8 mouse cellular contexts compared by ENCODE assay signal in genomic region chr11:75588285-75588941, GRCm38 (mm10). TPM values are rescaled to one million over a fixed set of nuclear protein-coding genes. Genes with fewer than 3 reads are reported as not detected.
DNase-seq lines count a peak whose midpoint lies in the region; ATAC-seq and TF ChIP-seq lines count a peak whose summit lies in the region.

No protein-coding gene starts in this region.

- peak overlapping the region; percentile 99 for H3K4me2 ChIP-seq in liver, embryonic 13.5 days
- H3K4me2 ChIP-seq in neural tube, embryonic 12.5 days (replicated peaks) = peak overlapping the region; percentile 97

- no peak for DNase-seq in kidney, adult 2 months
- DNase-seq in kidney, adult 8-10 months = no peak
- no peak for DNase-seq in Patski (ENCODE audit: low read depth, low spot score)
- DNase-seq in liver, embryonic 13.5 days = peak; percentile 28
- no peak for DNase-seq in retina, postnatal 1 day

- ATAC-seq in Patski = peak; percentile 55
- ATAC-seq in granulocyte monocyte progenitor cell, adult 5-6 weeks (replicated peaks; ENCODE audit: poor library complexity, severe bottlenecking) = peak; percentile 18
- peak; percentile 64 for ATAC-seq in liver, embryonic 13.5 days (ENCODE audit: low read depth)
- ATAC-seq in neural tube, embryonic 12.5 days (ENCODE audit: low FRiP score, low read depth) = peak; percentile 69
- no peak for ATAC-seq in erythroid progenitor cell, adult 5-6 weeks (replicated peaks; ENCODE audit: low FRiP score, poor library complexity, severe bottlenecking)

- H3K36me3 ChIP-seq in kidney, adult 2 months (ENCODE audit: control insufficient read depth, insufficient read depth, low read length) = no peaks in the 10 kb centered on the region
- H3K36me3 ChIP-seq in liver, embryonic 13.5 days = peaks cover 14% of the 10 kb centered on the region
- peaks cover 14% of the 10 kb centered on the region for H3K36me3 ChIP-seq in neural tube, embryonic 12.5 days

- peak overlapping the region; percentile 86 for H3K4me3 ChIP-seq in kidney, adult 2 months (ENCODE audit: insufficient read depth, low read depth, low read length)
- peak overlapping the region; percentile 92 for H3K4me3 ChIP-seq in liver, embryonic 13.5 days (replicated peaks)
- peak overlapping the region; percentile 97 for H3K4me3 ChIP-seq in neural tube, embryonic 12.5 days

- no peak for TF ChIP-seq POLR2A in kidney, adult 2 months (IDR thresholded peaks at IDR 0.05; ENCODE audit: low read depth, low read length)

- H3K4me1 ChIP-seq in kidney, adult 2 months (ENCODE audit: control insufficient read depth, insufficient read depth, low read length) = peaks cover 4% of the 10 kb centered on the region; the same call in 1 of the 2 replicates
- peaks cover 38% of the 10 kb centered on the region for H3K4me1 ChIP-seq in liver, embryonic 13.5 days (replicated peaks)
- H3K4me1 ChIP-seq in neural tube, embryonic 12.5 days = peaks cover 19% of the 10 kb centered on the region

- CTCF ChIA-PET in Patski (lab: Charles Lee) = no interaction called here

- in situ Hi-C loops in Patski (cut with MboI; ENCODE audit: low pct_unique_long_range_greater_than_20kb) = no loop called here

- peak overlapping the region; percentile 76 for H3K27ac ChIP-seq in kidney, adult 2 months (ENCODE audit: insufficient read depth, low read depth, low read length)
- peak overlapping the region; percentile 85 for H3K27ac ChIP-seq in liver, embryonic 13.5 days
- peak overlapping the region; percentile 87 for H3K27ac ChIP-seq in neural tube, embryonic 12.5 days

- H3K27me3 ChIP-seq in kidney, adult 2 months (replicated peaks; ENCODE audit: control insufficient read depth, insufficient read depth, low read length) = no peaks in the 10 kb centered on the region
- no peaks in the 10 kb centered on the region for H3K27me3 ChIP-seq in Patski
- H3K27me3 ChIP-seq in liver, embryonic 13.5 days = no peaks in the 10 kb centered on the region
- no peaks in the 10 kb centered on the region for H3K27me3 ChIP-seq in neural tube, embryonic 12.5 days (replicated peaks)

- POLR2A ChIA-PET in Patski (lab: Charles Lee) = interaction anchor here (0.8 to 1.1 kb wide), 2 partner anchors 57 to 77 kb away, joined by 3 to 4 read pairs; partner anchors contain the start of gene Slc43a2

- H3K9ac ChIP-seq in liver, embryonic 13.5 days = peak overlapping the region; percentile 96
- peak overlapping the region; percentile 95 for H3K9ac ChIP-seq in neural tube, embryonic 12.5 days

- no peak for TF ChIP-seq CTCF in kidney, adult 2 months (conservative IDR thresholded peaks at IDR 0.05; ENCODE audit: insufficient read depth, insufficient read length, low read depth, low read length)
- TF ChIP-seq CTCF in Patski (IDR thresholded peaks at IDR 0.05) = no peak

- H3K9me3 ChIP-seq in liver, embryonic 13.5 days (replicated peaks) = no peaks in the 10 kb centered on the region
- H3K9me3 ChIP-seq in neural tube, embryonic 12.5 days = no peaks in the 10 kb centered on the region

- 1% methylated on average over 37 of the region's 37 CpGs for WGBS in kidney, adult 2 months
- under 1% methylated on average over 37 of the region's 37 CpGs for WGBS in liver, embryonic 13.5 days (ENCODE audit: insufficient replicate concordance)
- 1% methylated on average over 37 of the region's 37 CpGs for WGBS in neural tube, embryonic 12.5 days

RNA-seq across cellular contexts. Expression of gene Pitpna, which starts 0.5 kb away (rescaled TPM):
- 43.8 and 60.3 TPM in 2 replicates for polyA plus RNA-seq in kidney, adult 2 months (2012; rRNA removed)
- 141 TPM for polyA plus RNA-seq in Patski (2021)
- total RNA-seq in granulocyte monocyte progenitor cell, adult 5-6 weeks (2014; fragmentation: Nextera tagmentation) = 141 and 143 TPM in 2 replicates
- 58.0 and 74.5 TPM in 2 replicates for total RNA-seq in granulocyte monocyte progenitor cell, adult 5-6 weeks (2017)
- polyA plus RNA-seq in liver, embryonic 13.5 days (2015; fragmentation: Nextera tagmentation; extraction: Ambion mirVana) = 33.2 and 38.3 TPM in 2 replicates
- 134 and 140 TPM in 2 replicates for polyA plus RNA-seq in neural tube, embryonic 12.5 days (2016; fragmentation: Nextera tagmentation; extraction: Ambion mirVana)
- total RNA-seq in erythroid progenitor cell, adult 5-6 weeks (2015; ENCODE audit: low replicate concordance) = 39.8 and 49.4 TPM in 2 replicates
- total RNA-seq in erythroid progenitor cell, adult 5-6 weeks (2017; ENCODE audit: low replicate concordance) = 18.0 and 33.4 TPM in 2 replicates

RNA-seq across cellular contexts. Expression of gene Inpp5k, which starts 42.4 kb away (rescaled TPM):
- polyA plus RNA-seq in kidney, adult 2 months (2012; rRNA removed) = 69.1 and 71.5 TPM in 2 replicates
- 32.9 TPM for polyA plus RNA-seq in Patski (2021)
- total RNA-seq in granulocyte monocyte progenitor cell, adult 5-6 weeks (2014; fragmentation: Nextera tagmentation) = 37.3 and 40.0 TPM in 2 replicates
- total RNA-seq in granulocyte monocyte progenitor cell, adult 5-6 weeks (2017) = 26.0 and 35.6 TPM in 2 replicates
- polyA plus RNA-seq in liver, embryonic 13.5 days (2015; fragmentation: Nextera tagmentation; extraction: Ambion mirVana) = 12.9 and 13.9 TPM in 2 replicates
- 31.4 and 31.5 TPM in 2 replicates for polyA plus RNA-seq in neural tube, embryonic 12.5 days (2016; fragmentation: Nextera tagmentation; extraction: Ambion mirVana)
- 36.8 and 78.8 TPM in 2 replicates for total RNA-seq in erythroid progenitor cell, adult 5-6 weeks (2015; ENCODE audit: low replicate concordance)
- total RNA-seq in erythroid progenitor cell, adult 5-6 weeks (2017; ENCODE audit: low replicate concordance) = 38.4 and 46.3 TPM in 2 replicates

RNA-seq across cellular contexts. Expression of gene Slc43a2, which starts 56.9 kb away (rescaled TPM):
- 148 and 174 TPM in 2 replicates for polyA plus RNA-seq in kidney, adult 2 months (2012; rRNA removed)
- polyA plus RNA-seq in Patski (2021) = 10.0 TPM
- 12.7 and 20.1 TPM in 2 replicates for total RNA-seq in granulocyte monocyte progenitor cell, adult 5-6 weeks (2014; fragmentation: Nextera tagmentation)
- 6.2 and 7.3 TPM in 2 replicates for total RNA-seq in granulocyte monocyte progenitor cell, adult 5-6 weeks (2017)
- polyA plus RNA-seq in liver, embryonic 13.5 days (2015; fragmentation: Nextera tagmentation; extraction: Ambion mirVana) = 3.7 and 5.9 TPM in 2 replicates
- 14.2 and 17.1 TPM in 2 replicates for polyA plus RNA-seq in neural tube, embryonic 12.5 days (2016; fragmentation: Nextera tagmentation; extraction: Ambion mirVana)
- total RNA-seq in erythroid progenitor cell, adult 5-6 weeks (2015; ENCODE audit: low replicate concordance) = 4.3 and 6.3 TPM in 2 replicates
- total RNA-seq in erythroid progenitor cell, adult 5-6 weeks (2017; ENCODE audit: low replicate concordance) = 4.5 and 8.2 TPM in 2 replicates
